Mouse (Mus musculus) embryonic facial prominence, embryonic 14.5 days (tissue): ENCODE measurements around the gene Fam84a. TPM values are rescaled to one million over a fixed set of nuclear protein-coding genes. Genes with fewer than 3 reads are reported as not detected.

Source experiments
- ATAC-seq: fragments of 200-750 bp; cut with Nextera tagmentation; 2 replicates; pipeline ENCODE4 v1.8.0; 2017; ENCODE audit warnings: low read depth, moderate number of reproducible peaks, moderate TSS enrichment
- DNase-seq: peaks from one replicate; pipeline ENCODE4 v3.0.0-alpha.2; 2015; ENCODE audit warnings: low spot score
- H3K27ac ChIP-seq: fragments of 300-500 bp; sonication (generic); replicated peaks from 2 replicates; pipeline ENCODE4 v1.5.1; 2014; ENCODE audit warnings: low read depth, mild to moderate bottlenecking, low read length, moderate library complexity
- H3K27me3 ChIP-seq: fragments of 300-500 bp; sonication (generic); replicated peaks from 2 replicates; pipeline ENCODE4 v1.6.1; 2014; ENCODE audit warnings: low read length; ENCODE audit not compliant: control insufficient read depth, insufficient read depth
- H3K36me3 ChIP-seq: fragments of 300-500 bp; sonication (generic); 2 replicates; pipeline ENCODE4 v1.6.1; 2014; ENCODE audit warnings: low read length, mixed read lengths; ENCODE audit not compliant: control insufficient read depth, insufficient read depth
- H3K4me1 ChIP-seq: fragments of 300-500 bp; sonication (generic); 2 replicates; pipeline ENCODE4 v1.6.1; 2014; ENCODE audit warnings: antibody characterized with exemption, low read length; ENCODE audit not compliant: control insufficient read depth, insufficient read depth
- H3K4me2 ChIP-seq: fragments of 300-500 bp; sonication (generic); 2 replicates; pipeline ENCODE4 v1.6.1; 2014; ENCODE audit warnings: low read depth, mild to moderate bottlenecking, low read length, moderate library complexity, mixed read lengths
- H3K4me3 ChIP-seq: fragments of 300-500 bp; sonication (generic); 2 replicates; pipeline ENCODE4 v1.5.1; 2014; ENCODE audit warnings: low read depth, mild to moderate bottlenecking, low read length
- H3K9ac ChIP-seq: fragments of 300-500 bp; sonication (generic); 2 replicates; pipeline ENCODE4 v1.6.1; 2014; ENCODE audit warnings: low read depth, mild to moderate bottlenecking, low read length, moderate library complexity, mixed read lengths
- H3K9me3 ChIP-seq: fragments of 300-500 bp; sonication (generic); 2 replicates; pipeline ENCODE4 v1.6.1; 2016; ENCODE audit warnings: low read length; ENCODE audit not compliant: control insufficient read depth
- WGBS: fragments of 180-500 bp; shearing (Covaris S2); extraction: QIAGEN DNeasy Blood & Tissue Kit; methylation state at CpG from one replicate; pipeline ENCODE4 v1.1.7; 2014; 5-methylcytosine and 5-hydroxymethylcytosine counted together
- polyA plus RNA-seq: library from polyadenylated mRNA; unstranded; fragments of >200 nt; fragmentation: Nextera tagmentation; extraction: Ambion mirVana; gene quantifications from 2 replicates; pipeline ENCODE4 v1.2.1, GENCODE M21; 2014

The Fam84a gene
- polyA plus RNA-seq, 1 experiment from 2014 or later, result 16.4 TPM

GRCm38 (mm10) chr12:14149843-14150567 lies 1.8 kb downstream of the Fam84a start:
- Histone ChIP-seq H3K4me2 (peak overlapping the region; percentile 76), H3K9me3 (no peaks in the 10 kb centered on the region), H3K27me3 (peaks cover 36% of the 10 kb centered on the region), H3K4me3 (peak overlapping the region; percentile 56), H3K36me3 (no peaks in the 10 kb centered on the region), H3K27ac (no peak overlapping the region), H3K4me1 (peaks cover 26% of the 10 kb centered on the region), H3K9ac (peak overlapping the region; percentile 58)
- under 1% methylated on average over 49 of the region's 59 CpGs for WGBS
- peak; percentile 71 for DNase-seq
- no peak for ATAC-seq

GRCm38 (mm10) chr12:14149022-14149842 lies 2.6 kb downstream of the Fam84a start:
- Histone ChIP-seq H3K4me3 (peak overlapping the region; percentile 56), H3K4me2 (peak overlapping the region; percentile 76), H3K9ac (peak overlapping the region; percentile 58), H3K27me3 (peaks cover 36% of the 10 kb centered on the region), H3K27ac (no peak overlapping the region), H3K9me3 (no peaks in the 10 kb centered on the region), H3K36me3 (no peaks in the 10 kb centered on the region), H3K4me1 (peaks cover 26% of the 10 kb centered on the region)
- DNase-seq, result no peak
- WGBS, result 9% methylated on average over 27 of the region's 27 CpGs
- no peak for ATAC-seq

GRCm38 (mm10) chr12:14137046-14137445 lies 14.8 kb downstream of the Fam84a start:
- no peak overlapping the region for H3K27ac ChIP-seq

GRCm38 (mm10) chr12:14114730-14115129 lies 37.1 kb downstream of the Fam84a start:
- WGBS, result 75% methylated on average over 6 of the region's 6 CpGs

More at GRCm38 (mm10) chr12:14137046-14137445, 14.8 kb downstream of the Fam84a start:
- H3K4me2 ChIP-seq, result no peak overlapping the region
- H3K9me3 ChIP-seq, result no peaks in the 10 kb centered on the region
- DNase-seq, result no peak
- no peak for ATAC-seq
- H3K4me3 ChIP-seq, result no peak overlapping the region
- WGBS, result 79% methylated on average over 1 of the region's 1 CpGs
- H3K36me3 ChIP-seq, result no peaks in the 10 kb centered on the region
- H3K27me3 ChIP-seq, result no peaks in the 10 kb centered on the region
- no peaks in the 10 kb centered on the region for H3K4me1 ChIP-seq
- no peak overlapping the region for H3K9ac ChIP-seq

GRCm38 (mm10) chr12:14096944-14097343 lies 54.9 kb downstream of the Fam84a start:
- ATAC-seq (no peak), DNase-seq (no peak)
- no peaks in the 10 kb centered on the region for H3K9me3 ChIP-seq

More at GRCm38 (mm10) chr12:14114730-14115129, 37.1 kb downstream of the Fam84a start:
- DNase-seq, result peak; percentile 19
- Histone ChIP-seq H3K4me1 (peaks cover 3% of the 10 kb centered on the region; the same call in 1 of the 2 replicates), H3K4me2 (no peak overlapping the region), H3K36me3 (no peaks in the 10 kb centered on the region), H3K4me3 (no peak overlapping the region), H3K9ac (no peak overlapping the region), H3K27me3 (no peaks in the 10 kb centered on the region), H3K9me3 (no peaks in the 10 kb centered on the region), H3K27ac (no peak overlapping the region)
- ATAC-seq, result no peak

More at GRCm38 (mm10) chr12:14096944-14097343, 54.9 kb downstream of the Fam84a start:
- H3K36me3 ChIP-seq, result no peaks in the 10 kb centered on the region
- no peak overlapping the region for H3K4me2 ChIP-seq
- H3K27me3 ChIP-seq, result no peaks in the 10 kb centered on the region
- H3K4me1 ChIP-seq, result no peaks in the 10 kb centered on the region
- H3K4me3 ChIP-seq, result no peak overlapping the region
- no peak overlapping the region for H3K9ac ChIP-seq
- no peak overlapping the region for H3K27ac ChIP-seq
